Mouse (Mus musculus) layer of hippocampus, postnatal 10 days (tissue): Measurements from ENCODE around the gene Mmd2. TPM values are rescaled to one million over a fixed set of nuclear protein-coding genes. Genes with fewer than 3 reads are reported as not detected.

Experiments
- DNase-seq, 2 experiments: peaks; one replicate each; pipeline ENCODE4 v3.0.0; 2021; ENCODE audit warnings: low spot score in 2 of 2
- total RNA-seq, 2 experiments: library from RNA; stranded (reverse); gene quantifications; 2 replicates each; pipeline ENCODE4 v1.2.3; 2021

The Mmd2 gene
- total RNA-seq, 2 experiments from 2014 or later: 164 to 175 TPM

DNA sequence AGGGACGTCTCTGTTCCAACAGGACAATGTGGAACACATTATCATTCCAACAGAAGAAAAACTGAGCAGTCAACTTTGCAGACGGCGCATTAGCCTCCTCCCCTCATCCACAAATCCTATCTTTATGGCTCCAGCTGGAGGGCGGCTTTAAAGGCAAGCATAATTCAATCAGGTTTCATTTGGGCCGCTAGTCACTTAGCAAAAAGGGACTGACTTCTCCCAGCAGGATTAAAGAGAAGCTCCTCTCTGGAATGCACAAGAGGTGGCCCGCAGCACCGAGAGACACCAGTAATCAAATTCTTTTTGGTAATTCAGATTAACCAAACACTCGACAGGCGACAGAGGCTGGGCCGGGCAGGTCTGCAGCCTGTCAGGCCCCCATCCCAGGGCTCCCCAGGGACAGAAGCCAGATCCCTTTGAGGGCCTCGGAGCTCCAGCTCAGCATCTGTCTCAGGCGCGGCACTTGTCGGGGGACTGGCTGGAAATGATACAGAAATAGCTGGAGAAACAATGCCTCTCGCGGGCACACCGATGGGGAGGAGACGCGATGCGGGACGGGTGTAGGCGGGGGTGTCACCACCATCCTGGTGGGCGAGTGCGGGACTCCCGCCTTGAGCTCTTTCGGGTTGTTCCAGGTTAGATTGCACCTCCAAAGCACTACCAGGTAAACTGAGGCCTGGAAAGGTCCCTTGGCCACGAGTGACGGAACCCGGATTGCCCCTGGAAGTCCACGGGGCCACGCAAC, 58.5 kb downstream of the Mmd2 start:
- peak; percentile 47 to 49 for DNase-seq

DNA sequence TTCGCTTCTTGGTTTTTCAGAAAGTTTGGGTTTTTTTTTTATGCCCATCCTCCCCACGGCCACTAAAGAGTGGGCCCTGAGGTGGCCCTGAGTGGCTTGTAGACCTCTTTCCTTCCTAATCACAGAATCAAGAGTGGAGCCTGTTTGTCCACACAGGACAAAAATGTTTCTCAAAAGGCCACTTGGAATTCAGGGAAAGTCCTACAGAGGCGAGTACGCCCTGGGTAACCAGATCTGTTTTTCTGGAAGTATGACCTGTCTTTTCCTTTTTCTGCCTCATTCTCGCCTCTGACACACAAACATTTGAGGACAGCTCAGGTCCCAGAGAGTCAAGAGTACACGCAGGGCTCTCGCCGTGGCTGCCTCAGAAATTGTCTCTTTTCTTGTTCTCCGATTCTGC, 59.2 kb downstream of the Mmd2 start:
- DNase-seq: no peak

- DNase-seq: no peak
These were observed 61.5 kb downstream of the Mmd2 start for GRCm38 (mm10) chr5:142547066-142547465.

DNA sequence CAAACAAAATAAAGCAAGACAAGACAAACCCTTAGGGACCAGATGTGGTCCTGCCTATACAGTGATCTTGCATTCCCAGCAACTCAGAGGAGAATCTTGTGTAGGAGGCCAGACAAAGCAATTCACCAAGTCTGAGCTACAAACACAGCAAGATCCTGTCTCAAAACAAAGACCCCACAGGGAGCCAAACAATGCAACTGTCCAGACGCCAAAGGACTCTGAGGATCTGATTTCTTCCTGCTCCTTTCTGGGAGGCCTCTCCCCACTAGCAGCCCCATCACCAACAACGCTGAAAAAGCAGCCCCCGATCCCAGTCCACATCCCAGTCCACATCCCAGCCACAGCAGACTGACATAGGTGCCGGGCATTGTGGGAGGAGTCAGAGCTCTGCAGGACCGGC, 62.3 kb downstream of the Mmd2 start:
- no peak for DNase-seq

- no peak for DNase-seq
These were observed 63.4 kb downstream of the Mmd2 start for GRCm38 (mm10) chr5:142545014-142545795.

- DNase-seq: no peak
These were observed 71.3 kb downstream of the Mmd2 start for GRCm38 (mm10) chr5:142537286-142537685.

GRCm38 (mm10) chr5:142535388-142535787, 73.2 kb downstream of the Mmd2 start:
- DNase-seq: no peak

- no peak for DNase-seq
These were observed 78.7 kb downstream of the Mmd2 start, which contains the start of gene Papolb for GRCm38 (mm10) chr5:142529915-142530314. Gene Papolb, minus strand, starts transcription at chr5:142530076.

GRCm38 (mm10) chr5:142524711-142525464, 83.7 kb downstream of the Mmd2 start:
- DNase-seq: no peak

DNA sequence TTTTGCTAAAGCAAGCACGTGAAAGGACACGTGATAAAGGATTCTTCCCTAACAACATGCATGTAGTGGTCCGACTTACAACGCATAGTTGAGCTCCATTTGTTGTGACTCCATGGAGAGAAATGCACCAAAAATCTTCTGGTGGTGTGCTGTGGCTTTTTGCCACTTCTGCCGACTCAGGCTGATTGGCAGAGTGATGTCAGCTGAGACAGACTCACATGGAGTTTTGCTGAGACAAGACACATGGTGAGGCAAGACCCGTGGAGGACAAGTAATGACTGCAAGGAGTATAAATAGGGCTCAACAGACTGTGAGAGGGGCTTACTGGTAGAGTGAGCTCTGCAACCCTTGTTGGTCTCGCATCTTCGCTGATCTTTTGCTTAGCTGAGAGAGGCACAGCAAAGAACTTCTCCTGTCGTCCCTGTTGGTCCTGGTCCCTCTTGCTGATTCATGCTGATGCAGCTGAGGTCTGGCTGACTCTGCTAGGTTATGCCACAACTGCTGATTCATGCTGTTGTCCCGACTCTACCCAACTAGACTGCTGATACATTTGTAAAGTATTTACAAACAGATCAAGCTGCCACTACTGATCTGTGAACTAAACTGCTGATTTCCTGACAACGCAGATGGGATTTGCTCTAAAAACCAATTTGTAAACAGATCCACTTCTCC, 87.3 kb downstream of the Mmd2 start:
- DNase-seq: no peak

- no peak for DNase-seq
These were observed 88.2 kb downstream of the Mmd2 start for GRCm38 (mm10) chr5:142520360-142520759.

DNA sequence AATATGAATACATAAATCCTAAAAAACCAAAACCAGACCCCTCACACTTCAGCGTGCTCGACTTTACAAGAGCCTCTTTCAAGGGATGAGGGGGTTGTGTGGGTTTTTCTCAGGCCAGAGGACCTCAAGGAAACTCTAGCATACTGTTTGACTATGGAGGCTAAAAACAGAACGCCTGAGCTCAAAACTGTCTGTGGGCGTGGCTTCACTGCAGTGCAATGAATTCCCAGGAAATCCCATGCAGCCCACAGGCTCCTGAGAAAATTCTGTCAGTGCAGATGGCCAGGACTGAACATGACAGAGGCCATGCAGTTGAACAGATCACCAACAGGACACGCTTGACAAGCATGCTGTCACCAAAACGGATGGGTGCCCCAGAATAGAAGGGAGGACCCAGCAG, 89.6 kb downstream of the Mmd2 start:
- DNase-seq: no peak

Other genes starting within 250 kb of the Mmd2 start
- 10 to 100 TPM; 33.9 to 37.9 TPM for gene Foxk1, start 207.3 kb downstream of the Mmd2 start, total RNA-seq
- 10 to 100 TPM; 19.7 to 20.8 TPM for gene Ap5z1, start 144.9 kb downstream of the Mmd2 start, total RNA-seq
- under 1 TPM; 0.67 to 0.85 TPM for gene Papolb, start 78.7 kb downstream of the Mmd2 start, total RNA-seq
- gene Radil, start 57.7 kb downstream of the Mmd2 start, total RNA-seq: 10 to 100 TPM; 13.9 to 15.7 TPM
- 10 to 100 TPM; 71.1 to 74.5 TPM for gene Wipi2, start 18.9 kb upstream of the Mmd2 start, total RNA-seq
- 10 to 100 TPM; 84.1 to 93.2 TPM for gene Slc29a4, start 83.7 kb upstream of the Mmd2 start, total RNA-seq
- 100 to 1,000 TPM; 197 to 220 TPM for gene Tnrc18, start 208.9 kb upstream of the Mmd2 start, total RNA-seq